Mouse (Mus musculus) regulatory T cell (primary cell): Measurements from ENCODE around the gene Shank2.

Source experiments
- in situ Hi-C: fragments of 300-600 bp; cut with MboI, MseI; formaldehyde crosslinking; loops from one replicate; pipeline ENCODE4 v1.15.1; 2025; ENCODE audit warnings: high pct_unique_total_duplicates

The Shank2 gene

DNA sequence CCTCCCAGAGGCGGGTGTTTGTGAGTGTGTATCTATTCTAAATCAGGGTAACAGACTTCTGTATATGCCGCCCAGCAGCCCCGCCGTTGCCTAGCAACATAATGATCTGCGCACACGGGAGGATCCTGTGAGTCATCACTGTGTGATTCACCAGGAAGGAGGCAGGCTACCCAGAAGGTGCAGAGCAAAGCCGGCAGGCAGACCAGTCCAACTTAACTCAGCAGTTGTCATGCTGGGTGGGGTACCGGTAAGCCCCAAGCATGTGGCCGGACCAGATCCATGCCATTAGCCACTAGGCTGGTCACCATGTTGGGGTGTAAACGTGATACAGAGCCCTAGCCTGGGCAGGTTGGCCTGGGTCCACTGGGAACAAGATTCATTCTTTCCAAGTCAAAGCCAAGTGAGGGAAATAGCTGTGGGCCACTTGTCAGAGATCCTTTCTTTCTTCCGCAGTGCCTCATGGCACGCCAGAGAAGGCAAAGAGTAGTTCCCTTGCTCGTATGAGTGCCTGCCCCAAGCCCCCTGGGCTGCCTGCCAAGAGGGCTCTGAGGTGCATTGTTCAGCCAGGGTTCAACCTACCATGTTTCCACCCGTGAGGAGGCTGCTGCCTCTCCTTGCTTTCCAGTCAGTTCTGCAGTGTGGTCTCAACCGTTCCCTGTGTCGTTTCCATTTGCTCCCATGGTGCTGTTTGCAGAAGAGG, 416.1 kb downstream of the Shank2 start:
- in situ Hi-C loops = no loop called here

DNA sequence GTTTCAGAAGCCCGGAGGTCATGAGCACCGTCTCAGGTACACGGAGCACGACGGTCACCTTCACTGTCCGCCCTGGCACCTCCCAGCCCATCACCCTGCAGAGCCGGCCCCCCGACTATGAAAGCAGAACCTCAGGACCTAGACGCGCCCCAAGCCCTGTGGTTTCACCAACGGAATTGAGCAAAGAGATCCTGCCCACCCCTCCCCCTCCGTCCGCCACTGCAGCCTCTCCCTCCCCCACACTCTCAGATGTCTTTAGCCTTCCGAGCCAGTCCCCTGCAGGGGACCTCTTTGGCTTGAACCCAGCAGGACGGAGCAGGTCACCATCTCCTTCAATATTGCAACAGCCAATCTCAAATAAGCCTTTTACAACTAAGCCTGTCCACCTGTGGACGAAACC, 418.8 kb downstream of the Shank2 start:
- in situ Hi-C loops = no loop called here

DNA sequence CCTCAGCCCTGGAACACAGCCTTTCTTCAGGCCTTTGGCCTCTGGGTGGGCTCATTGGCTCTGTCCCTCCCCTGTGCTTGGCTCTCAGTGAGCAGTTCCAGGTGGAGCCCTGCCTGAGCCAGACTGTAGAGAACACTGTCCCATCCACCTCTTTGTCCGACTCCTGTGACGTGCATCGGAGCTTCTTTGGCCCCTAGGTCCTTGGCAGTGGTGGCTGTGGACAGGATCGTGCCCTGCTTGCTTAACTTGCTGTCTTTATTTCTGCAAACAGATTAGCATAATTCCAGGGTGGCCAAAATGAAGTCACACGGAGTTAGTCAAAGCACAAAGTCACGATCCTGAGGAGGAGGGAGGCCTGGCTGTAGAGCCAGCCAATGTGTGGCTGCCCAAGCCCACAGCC, 419.8 kb downstream of the Shank2 start:
- in situ Hi-C loops = no loop called here

DNA sequence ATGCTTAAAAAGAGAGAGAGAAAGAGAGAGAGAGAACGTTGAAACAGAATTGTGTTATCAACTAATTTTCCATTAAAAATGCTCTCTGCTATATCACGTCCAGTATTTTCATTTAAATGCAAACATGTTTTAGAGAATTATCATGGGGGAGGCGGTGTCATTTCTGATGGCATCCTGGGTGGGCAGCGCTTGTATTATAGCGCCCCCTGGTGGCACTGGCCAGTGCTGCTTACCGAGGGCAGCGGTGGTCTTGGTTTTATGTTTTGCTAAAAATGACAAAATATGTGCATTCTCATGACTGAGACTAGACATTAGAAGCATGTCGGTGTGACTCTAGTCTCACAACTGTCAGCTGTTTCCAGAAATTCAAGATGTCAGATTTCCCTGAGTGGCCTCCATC, 424.2 kb downstream of the Shank2 start:
- in situ Hi-C loops = no loop called here

DNA sequence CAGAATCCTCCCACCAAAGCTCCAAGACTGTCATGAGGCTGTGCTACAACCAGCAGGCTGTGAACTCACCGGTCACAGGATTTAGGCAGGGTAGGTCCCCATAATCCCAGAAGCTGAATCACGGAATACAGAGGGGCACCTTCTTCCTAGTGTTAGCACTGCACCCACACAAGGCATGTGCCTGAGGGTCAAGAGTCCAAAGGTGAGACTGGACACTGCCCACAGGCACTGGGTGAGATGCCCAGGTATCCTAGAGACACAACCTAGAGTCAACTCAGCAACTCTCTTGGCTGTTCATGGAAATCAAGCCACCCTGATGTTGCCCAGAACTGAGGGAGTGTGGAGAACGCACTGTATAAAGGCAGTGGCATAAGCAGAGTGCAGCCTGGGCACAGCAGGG, 424.9 kb downstream of the Shank2 start:
- in situ Hi-C loops = no loop called here

DNA sequence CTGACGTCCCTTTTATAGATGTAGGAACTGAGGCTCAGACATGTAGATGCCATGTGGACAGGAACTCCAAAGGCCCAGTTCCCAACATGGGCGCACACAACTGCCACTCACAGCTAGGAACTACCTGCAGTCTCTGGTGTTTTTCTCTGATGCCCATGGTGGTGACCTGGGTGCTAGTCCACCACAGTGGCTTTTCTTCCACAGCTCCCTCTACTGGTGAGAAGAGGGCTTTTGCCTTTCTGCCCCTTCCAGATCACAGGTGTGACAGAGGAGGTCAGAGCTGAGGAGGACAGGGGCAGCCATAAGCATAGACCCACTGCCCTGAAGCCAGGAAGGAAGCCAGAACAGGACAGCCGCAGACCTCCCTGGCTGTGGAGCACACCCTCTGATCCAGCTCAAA, 425.7 kb downstream of the Shank2 start:
- in situ Hi-C loops = no loop called here

DNA sequence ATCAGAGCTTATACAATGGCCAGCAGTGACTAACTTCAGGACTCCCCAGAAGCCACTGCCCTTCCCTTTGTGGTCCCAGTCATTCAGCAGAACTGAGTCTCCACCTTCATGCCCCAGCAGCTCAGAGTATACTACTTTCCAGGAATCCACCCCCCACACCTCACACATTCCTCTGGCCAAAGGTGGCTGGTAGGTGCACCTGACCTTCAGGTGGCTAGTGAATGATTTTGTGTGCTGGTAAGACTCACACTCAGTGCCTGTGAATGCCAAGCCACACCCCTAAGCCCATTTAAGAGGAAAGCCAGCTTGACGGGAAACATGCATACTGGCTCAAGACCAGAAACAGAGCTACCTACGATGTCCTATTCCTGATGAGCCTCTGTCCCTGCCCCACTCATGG, 431.2 kb downstream of the Shank2 start:
- in situ Hi-C loops = loop anchor here (10.0 kb wide), 1 partner anchor 598 kb away; no protein-coding TSS in a partner anchor

DNA sequence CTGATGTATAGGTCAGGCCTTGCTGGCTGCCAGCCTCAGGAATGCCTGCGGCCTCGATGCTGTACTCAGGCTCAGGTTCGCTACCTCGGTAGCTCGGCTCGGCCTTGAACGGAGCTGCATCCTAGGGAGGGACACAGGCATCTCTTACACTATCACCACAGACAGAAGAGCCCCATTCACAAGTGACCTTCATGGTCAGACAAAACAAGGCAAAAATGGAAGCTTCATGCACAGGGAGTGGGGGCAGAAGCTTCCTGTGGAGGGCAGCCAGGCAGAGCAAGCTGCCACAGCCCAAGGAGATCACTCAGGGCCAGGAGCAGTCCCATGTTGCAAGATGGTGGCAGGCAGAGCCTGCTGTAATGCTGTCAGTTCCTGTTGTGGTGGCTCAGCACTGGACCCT, 437.1 kb downstream of the Shank2 start:
- in situ Hi-C loops = loop anchor here (10.0 kb wide), 1 partner anchor 604 kb away; no protein-coding TSS in a partner anchor

DNA sequence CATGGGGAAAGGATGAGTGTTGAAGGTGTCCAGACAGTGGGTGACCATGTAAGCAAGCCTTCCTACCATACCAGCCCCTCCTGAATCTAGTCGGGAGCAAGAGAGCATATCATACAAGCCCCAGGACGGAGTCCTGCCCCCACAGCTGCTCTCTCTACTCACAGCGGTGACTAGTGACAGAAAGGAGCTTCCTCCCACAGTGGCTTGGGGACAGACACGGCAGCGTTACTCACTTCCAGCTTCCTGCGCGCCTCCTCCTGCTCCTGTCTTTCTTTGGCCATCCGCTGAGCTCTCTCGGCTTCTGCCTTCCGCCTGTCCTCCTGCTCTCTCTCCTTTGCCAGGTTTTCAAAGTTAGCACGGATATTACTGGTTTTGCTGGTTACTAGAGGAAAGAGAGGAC, 439.7 kb downstream of the Shank2 start:
- in situ Hi-C loops = no loop called here

DNA sequence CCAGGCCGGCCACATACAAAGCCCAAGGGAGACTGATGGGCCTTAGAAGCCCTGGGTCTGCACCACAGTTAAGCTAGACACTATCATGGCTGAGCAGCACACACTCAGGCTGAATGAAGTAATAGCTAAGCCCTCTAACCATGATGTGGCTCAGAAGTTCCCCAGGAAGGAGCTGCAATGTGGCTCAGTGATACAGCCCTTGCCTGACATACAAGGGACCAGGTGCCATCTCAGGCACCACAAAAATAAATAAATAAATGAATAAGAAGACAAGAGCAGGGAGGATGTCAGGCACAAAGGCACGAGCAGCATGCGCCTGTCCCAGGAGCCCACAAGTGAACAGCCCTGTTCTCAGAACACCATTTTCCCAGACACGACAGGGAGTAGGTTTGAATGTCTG, 440.2 kb downstream of the Shank2 start:
- in situ Hi-C loops = no loop called here

DNA sequence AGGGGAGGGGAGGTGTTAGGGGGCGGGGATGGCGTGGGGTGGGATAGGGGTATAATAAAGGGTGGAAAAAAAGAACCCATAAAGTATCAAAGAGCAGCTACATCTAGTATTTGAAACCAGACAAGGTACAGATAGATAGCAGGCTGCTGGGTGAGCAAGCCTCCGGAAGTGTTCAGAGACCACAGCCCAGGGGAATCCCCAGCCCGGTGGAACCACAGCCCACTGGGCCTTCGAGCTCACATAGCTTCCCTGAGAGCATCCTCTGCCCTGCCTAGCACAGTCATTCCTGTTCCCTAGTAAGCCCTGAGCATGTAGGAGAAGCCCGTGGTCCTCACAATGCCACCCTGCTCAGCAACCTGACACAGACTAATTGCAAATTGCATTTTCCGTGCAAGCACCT, 443.1 kb downstream of the Shank2 start:
- in situ Hi-C loops = loop anchor here (5.0 kb wide), 1 partner anchor 668 kb away; no protein-coding TSS in a partner anchor

DNA sequence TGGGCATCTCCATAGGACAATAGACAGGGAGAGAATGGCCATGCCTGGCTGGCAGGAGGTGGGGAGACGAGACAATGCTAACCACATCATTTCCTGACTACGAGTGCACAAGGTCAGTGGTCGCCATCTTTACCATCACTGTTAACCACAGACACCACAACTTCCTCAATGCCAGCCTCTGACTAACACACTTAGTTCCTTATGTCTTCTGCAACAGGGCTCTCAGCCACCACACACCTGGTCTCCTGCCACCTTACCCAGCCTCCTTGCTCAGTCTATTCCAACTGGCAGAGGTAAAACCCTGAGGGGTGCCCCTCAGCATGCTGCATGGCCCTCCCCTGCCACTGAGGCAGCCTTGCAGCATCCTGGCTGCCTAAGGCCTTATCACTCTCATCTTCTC, 445.4 kb downstream of the Shank2 start:
- in situ Hi-C loops = loop anchor here (5.0 kb wide), 1 partner anchor 665 kb away; no protein-coding TSS in a partner anchor

DNA sequence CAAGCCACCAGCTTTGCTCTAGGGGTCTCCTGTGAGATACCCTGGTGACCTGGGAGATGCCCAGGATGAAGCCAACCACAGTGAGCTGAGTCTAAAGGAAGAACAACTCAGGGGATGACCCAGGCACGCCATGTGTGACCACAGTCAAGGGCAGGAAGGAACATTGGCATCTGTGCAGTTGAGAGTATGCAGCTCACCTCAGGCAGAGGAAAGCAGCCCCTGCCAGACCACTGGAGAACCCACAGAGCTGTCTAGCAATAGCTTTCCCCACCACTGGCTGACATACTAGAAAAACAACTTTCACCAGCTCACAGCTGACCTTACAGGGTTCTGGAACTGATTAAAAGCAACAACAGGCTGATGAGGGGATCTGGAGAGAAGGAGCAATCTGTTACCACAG, 446.5 kb downstream of the Shank2 start:
- in situ Hi-C loops = loop anchor here (5.0 kb wide), 1 partner anchor 664 kb away; no protein-coding TSS in a partner anchor

DNA sequence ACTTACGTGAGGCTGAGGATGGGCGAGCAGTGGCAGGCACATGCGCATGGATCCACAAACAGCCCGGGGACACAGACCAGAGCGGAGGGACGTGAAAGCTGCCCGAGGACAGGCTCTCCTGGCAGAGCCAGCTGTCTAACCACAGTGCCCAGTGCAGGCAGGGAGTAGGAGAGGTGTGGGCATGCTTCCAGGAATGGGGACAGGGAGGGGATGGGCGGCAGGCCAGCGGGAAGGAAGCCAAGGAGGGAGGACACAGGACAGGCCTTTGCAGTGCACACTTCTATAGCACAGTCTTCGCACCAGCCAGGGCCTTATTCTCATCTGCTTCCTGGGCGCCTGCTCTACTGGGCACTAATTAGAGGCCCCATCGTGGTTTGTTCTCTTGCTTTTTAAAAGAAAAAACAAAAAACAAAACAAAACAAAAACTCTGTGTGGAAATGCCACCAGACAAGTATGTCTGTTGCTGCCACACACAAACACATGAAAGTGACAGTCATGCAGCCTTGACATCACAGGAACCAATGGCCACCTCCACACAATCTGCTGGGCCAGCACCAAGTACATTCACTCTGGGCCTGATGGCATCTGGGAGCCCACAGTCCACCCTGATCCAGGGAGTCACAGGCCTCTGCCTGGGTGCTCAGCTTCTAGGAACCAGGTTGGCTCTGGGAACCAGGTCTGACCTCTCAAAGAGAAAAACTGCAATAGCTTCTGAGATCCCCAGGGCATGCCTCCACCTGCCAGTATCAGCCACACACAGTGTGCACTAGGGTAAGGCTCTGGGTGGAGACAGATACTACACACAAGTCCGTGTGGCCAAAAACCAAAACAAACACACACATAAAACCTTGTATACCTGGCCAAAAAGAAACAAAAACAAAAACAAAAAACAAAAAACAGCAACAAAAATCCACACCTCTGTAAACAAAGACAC, 448.2 kb downstream of the Shank2 start:
- in situ Hi-C loops = loop anchor here (5.0 kb wide), 1 partner anchor 662 kb away; no protein-coding TSS in a partner anchor

DNA sequence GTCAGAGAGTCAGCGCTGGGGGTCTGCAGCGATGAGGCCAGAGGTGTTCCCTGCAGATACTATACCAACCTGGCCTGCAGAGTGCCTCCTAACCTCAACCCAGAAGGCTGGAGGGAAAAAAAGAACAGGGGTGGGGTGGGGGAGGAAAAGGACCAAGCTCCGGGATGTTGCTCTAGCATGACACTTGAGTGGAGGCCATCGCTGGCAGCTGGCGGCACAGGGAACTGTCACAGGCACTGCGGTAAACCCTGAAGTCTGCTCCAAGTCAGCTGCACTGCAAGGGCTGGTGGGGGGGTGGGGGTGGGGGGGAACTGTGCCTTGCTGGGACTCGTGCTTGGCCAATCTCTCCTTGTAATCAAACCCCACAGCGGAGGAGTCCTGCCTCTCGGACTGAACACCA, 448.9 kb downstream of the Shank2 start:
- in situ Hi-C loops = no loop called here

DNA sequence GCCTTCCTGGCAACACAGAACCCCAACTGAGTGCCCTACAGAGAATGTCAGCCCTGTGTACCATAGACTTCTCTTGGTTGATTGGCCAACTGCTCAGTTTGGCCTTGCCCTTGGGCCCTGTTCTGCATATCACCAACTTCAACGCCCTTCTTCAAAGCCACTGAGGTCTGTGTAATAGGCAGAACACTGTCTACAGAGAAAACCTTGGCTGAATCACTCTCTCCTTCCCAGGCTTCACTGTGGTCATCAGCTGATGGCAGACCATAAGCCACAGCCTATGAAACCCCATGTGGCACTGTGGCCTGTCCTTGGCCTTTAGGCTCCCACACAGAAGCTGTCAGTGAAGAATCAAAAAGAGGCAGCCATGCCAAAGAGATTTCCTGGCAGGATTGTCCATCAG, 457.2 kb downstream of the Shank2 start:
- in situ Hi-C loops = no loop called here

DNA sequence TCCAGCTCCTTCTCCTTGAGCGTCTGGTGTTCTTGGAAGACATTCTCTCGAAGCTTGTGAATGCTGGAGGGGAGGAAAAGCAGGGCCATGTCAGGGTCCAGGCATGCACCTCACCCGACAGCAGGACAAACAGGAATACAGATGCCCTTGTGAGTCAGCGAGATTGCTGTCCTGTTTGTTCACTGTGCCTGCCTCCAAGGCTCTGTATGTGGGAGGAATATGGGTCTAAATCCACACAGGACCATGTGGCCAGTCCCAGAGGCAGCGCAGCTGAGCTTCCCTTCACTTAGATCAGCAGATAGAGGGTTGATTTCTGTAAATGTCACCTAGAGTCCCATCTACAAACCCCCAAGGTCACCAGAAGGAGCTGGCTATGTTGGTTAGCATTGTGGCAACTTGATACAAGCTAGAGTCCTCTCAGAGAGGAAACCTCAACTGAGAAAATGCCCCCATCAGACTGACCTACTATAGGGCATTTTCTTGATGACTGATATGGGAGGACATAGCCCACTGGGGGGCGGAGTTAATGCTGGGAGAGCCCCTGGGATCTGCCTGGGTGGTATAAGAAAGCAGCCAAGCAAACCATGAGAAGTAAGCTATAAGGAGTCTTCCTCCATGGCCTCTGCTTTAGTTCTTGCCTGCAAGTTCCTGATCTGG, 459.6 kb downstream of the Shank2 start:
- in situ Hi-C loops = no loop called here

DNA sequence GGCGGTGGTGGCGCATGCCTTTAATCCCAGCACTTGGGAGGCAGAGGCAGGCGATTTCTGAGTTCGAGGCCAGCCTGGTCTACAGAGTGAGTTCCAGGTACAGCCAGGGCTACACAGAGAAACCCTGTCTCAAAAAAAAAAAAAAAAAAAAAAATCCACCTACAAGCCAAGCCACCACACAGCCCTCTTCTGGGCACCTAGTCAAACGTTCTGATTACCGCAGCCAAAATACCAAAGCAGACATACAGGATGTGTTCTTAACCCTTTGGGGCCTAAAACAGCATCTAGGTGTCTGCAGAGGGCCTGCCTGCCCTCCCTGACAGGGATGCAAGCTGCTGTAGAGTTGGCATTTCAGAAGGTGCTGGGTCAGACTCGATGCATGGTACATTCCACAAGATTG, 460.8 kb downstream of the Shank2 start:
- in situ Hi-C loops = no loop called here

DNA sequence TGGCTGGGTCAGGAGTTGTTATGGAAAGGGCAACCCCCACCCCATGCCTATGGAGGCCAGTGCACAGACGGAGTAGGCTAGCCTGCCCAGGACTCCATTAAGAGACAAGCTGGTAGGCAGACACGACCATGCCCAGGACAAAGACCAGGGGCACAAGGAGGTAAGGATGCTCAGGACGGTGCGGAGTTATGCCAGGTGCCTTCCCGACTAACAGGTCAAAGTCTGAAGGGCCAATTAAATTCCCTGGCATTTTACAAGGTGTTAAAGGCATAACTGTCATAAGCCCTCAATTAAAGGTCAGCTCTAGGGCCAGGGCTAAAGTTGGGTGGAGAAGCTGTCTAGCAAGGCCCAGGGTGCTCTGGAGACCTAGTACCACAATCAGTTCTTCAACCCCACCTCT, 467.0 kb downstream of the Shank2 start:
- in situ Hi-C loops = no loop called here

DNA sequence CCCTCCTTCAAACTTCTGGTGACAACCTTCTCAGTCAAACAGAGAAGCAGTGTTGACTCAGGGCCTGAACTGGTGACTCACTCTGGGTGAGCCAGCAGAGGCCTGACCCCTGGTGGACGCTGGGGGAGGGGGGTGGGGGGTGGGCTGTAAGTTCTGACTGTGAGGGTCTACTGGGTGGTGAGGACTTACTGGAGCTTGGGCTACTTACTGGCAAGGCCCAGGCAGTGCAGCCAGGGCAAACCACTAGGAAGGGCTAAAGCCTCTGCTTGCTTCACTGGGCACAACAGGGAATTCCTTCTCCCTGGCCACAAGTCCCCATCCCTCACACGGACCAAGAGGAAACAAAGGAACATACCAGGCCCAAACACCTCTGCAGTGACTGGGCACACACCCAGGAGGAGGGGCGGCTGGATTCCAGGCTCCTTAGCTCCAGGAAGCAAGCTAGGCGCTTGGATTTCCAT, 467.5 kb downstream of the Shank2 start:
- in situ Hi-C loops = no loop called here

DNA sequence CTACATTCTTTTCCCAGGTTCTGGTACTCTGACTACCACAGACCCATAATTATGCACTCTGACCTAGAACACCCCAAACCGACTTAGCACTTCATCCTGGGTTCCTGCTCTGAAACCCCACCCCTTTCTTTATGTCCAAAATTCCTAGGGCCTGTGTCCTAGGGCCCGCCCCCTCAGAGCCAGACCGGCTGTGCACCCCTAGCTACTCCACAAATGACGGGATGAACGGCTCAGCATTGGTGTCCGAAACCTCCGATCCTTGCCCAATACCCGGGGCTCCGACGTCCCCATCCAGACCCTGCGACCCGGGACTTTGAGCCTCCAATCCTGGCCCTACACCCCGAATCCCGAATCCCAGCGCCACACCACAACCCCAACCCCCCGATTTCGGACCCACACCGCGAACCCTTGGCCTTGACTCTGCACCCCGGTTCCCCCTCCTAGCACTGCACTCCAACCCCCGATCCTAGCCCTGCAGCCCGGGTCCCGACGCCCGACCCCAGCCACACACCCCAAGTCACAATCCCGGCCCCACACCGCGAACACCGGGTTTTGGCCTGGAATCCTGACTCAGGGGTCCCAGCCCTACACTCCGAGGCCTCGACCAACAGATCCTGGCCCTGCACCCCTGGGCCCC, 468.3 kb downstream of the Shank2 start:
- in situ Hi-C loops = no loop called here
